Mouse (Mus musculus) thymus, postnatal 36 days (tissue): ENCODE measurements around the gene Yif1a.

Experiments used
- DNase-seq, 2 experiments: peaks; one replicate each; pipeline ENCODE4 v3.0.0; 2022; ENCODE audit warnings: mixed read lengths in 2 of 2

Gene Yif1a

GRCm38 (mm10) chr19:5087884-5088728 is at the start of gene Yif1a:
Gene Yif1a, plus strand, starts transcription at chr19:5088538.
- DNase-seq: peak; percentile 87 to 89

GRCm38 (mm10) chr19:5038709-5039156 is 49.6 kb upstream of the Yif1a start, which contains the start of the genes B4gat1 and AC124502.3:
Gene B4gat1, plus strand, starts transcription at chr19:5038826.
Gene AC124502.3, plus strand, starts transcription at chr19:5038891.
- peak; percentile 85 to 90 for DNase-seq

- DNase-seq: peak in 1 of 2 experiments; percentile 29
Observed at GRCm38 (mm10) chr19:5039301-5040114, 48.8 kb upstream of the Yif1a start.

- peak; percentile 80 to 83 for DNase-seq
Observed at GRCm38 (mm10) chr19:5040862-5041523, 47.3 kb upstream of the Yif1a start, which contains the start of gene Brms1. Gene Brms1, plus strand, starts transcription at chr19:5041354.

- no peak for DNase-seq
Observed at GRCm38 (mm10) chr19:5041588-5041987, 46.8 kb upstream of the Yif1a start.

GRCm38 (mm10) chr19:5045531-5045930 is 42.8 kb upstream of the Yif1a start:
- no peak for DNase-seq

- no peak for DNase-seq
Observed at GRCm38 (mm10) chr19:5048138-5049056, 39.9 kb upstream of the Yif1a start.

- no peak for DNase-seq
Observed at GRCm38 (mm10) chr19:5049325-5049724, 39.0 kb upstream of the Yif1a start.

- no peak for DNase-seq
Observed at GRCm38 (mm10) chr19:5050047-5050905, 38.1 kb upstream of the Yif1a start, which contains the start of gene Rin1. Gene Rin1, plus strand, starts transcription at chr19:5050481.

- no peak for DNase-seq
Observed at GRCm38 (mm10) chr19:5051031-5051430, 37.3 kb upstream of the Yif1a start.

GRCm38 (mm10) chr19:5051515-5051914 is 36.8 kb upstream of the Yif1a start:
- DNase-seq: no peak

- DNase-seq: no peak
Observed at GRCm38 (mm10) chr19:5052166-5052822, 36.0 kb upstream of the Yif1a start.

- DNase-seq: no peak
Observed at GRCm38 (mm10) chr19:5052853-5053252, 35.5 kb upstream of the Yif1a start.

GRCm38 (mm10) chr19:5053909-5054308 is 34.4 kb upstream of the Yif1a start:
- peak; percentile 37 to 41 for DNase-seq

GRCm38 (mm10) chr19:5056251-5056650 is 32.1 kb upstream of the Yif1a start:
- no peak for DNase-seq

- DNase-seq: no peak
Observed at GRCm38 (mm10) chr19:5057876-5058775, 30.2 kb upstream of the Yif1a start.

- DNase-seq: no peak
Observed at GRCm38 (mm10) chr19:5058801-5059771, 29.3 kb upstream of the Yif1a start.
